Mouse (Mus musculus) right cerebral cortex, postnatal 14 days (tissue): ENCODE results near the gene Pax2.
A peak's percentile ranks its signal among the peaks of the same experiment; 100 is the strongest.

Source experiments
- DNase-seq: peaks from one replicate; pipeline ENCODE4 v3.0.0; 2022

Pax2 gene

DNA sequence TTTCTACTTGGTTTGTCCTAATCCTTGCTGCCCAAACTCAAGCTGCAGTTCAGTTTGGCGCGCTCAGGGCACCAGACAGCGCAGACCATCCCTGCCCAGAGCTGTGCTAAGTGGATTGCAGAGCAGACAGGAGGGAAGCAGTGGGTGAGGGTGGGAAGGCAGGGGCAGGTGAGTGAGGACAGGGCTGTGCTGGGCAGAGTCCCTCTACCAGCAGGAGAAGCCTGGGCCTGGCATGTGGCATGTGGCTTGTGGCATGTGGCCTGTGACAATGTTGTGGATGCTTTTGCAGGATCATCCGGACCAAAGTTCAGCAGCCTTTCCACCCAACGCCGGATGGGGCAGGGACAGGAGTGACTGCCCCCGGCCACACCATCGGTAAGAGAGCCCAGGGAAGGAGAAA, 32.6 kb downstream of the Pax2 start:
- no peak for DNase-seq

DNA sequence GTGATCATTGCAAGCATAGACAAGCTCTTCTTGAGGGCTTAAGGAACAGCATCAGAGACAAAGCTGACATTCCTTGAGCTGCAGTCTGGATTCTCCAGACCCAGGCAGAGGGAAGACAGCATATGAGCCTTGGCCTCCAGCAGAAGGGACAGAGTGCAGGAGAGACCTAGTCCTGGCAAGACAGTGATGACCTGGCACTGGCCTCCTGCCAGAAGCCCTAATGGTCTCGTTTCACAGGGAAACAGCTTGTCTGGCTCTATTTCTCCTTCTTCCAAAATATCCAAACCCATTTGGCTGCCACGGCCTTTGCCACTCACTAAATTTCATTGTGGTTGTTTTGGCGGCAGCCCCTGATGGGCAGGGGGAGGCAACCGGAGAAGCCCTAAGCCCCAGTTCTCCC, 36.1 kb downstream of the Pax2 start:
- DNase-seq, result no peak

DNA sequence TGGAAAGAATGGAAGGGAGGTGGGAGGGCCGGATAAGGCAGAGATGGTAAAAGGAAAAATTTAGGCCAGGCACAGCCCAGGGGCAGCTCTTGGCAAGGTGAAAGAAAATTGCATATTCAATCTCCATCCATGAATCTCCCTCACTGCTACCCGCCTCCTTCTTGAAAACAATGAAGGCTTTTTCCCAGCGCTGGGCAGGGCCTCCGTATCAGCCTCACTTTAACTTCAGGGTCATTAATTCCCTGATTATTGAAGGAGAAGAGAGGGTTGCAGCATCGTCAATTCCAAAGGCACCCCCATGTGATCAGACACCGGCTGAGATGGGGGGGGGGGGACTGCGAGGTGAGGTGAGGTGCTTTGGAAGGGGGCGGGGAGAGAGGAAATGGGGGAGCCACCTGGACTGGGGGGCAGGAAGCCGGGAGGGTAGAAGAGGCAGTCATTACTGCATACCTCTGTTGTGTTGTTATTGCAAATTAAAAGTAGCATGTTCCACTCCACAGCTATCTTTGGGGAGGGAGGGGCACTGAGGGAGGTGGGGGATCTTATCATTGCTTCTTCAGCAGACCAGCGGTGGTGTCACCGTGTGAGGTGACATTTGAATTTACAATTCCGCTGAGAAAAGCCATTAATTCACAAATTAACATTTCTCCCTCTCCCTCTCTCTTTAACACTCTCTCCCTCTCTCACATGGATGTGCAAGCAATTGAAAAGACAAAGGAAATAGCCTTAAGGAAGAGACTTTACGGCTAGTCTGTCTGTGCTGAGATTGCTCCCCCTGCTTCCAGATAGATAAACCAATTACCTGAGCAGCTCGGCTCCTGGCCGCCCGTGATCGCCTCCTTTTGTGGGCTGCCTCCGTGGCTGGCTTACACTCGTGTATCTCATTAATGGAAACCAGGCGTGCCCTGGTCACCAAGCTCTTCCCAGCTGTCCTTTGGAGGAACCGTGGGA, 41.5 kb downstream of the Pax2 start:
- DNase-seq, result no peak

GRCm38 (mm10) chr19:44798731-44799130, 42.9 kb downstream of the Pax2 start:
- no peak for DNase-seq

DNA sequence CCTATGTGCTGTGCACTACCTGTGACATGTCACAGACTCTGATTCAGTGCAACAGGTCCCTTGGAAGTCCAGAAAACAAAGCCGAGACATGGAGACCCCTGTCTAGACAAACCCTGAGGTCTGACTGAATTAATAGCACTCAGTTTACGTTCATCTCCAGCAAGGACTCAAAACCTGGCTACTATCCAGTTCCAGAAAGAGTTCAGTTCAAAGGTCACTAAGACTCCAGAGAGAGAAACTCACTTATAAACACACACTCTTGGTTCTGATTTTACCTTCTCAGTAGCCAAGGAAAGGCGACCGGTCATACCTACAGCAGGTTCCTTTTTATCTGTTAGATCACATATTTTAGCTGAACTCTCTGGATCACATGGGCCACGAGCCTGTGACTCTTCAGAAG, 43.3 kb downstream of the Pax2 start:
- no peak for DNase-seq

- DNase-seq, result no peak
Measured at GRCm38 (mm10) chr19:44800327-44800726, 44.5 kb downstream of the Pax2 start.

DNA sequence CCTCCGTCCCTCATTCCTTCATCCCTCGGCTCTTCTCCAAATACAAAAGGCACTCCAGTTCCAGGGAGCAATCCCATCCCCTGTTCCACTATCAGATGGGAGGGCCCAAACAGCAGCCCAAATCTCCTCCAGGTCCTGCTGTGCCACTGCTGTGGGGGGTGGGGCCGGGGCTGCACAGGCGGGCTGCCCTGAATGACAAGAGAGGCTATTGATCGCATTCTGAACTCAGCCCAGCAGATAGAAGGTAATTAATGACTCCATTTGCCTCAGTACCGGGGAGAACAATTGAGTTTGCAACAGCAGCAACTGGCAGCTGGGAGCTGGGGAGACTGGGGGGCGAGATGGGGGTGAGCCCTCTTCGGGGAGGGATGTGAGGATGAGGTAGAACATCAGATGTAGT, 52.9 kb downstream of the Pax2 start:
- DNase-seq, result no peak

GRCm38 (mm10) chr19:44812666-44813429, 57.0 kb downstream of the Pax2 start:
- DNase-seq, result no peak

GRCm38 (mm10) chr19:44815111-44815510, 59.3 kb downstream of the Pax2 start:
- no peak for DNase-seq

- DNase-seq, result no peak
Measured at GRCm38 (mm10) chr19:44817403-44818128, 61.7 kb downstream of the Pax2 start.

GRCm38 (mm10) chr19:44818676-44819075, 62.8 kb downstream of the Pax2 start:
- DNase-seq, result no peak

GRCm38 (mm10) chr19:44821581-44821980, 65.7 kb downstream of the Pax2 start:
- DNase-seq, result peak; percentile 38

GRCm38 (mm10) chr19:44822295-44822694, 66.5 kb downstream of the Pax2 start:
- no peak for DNase-seq

DNA sequence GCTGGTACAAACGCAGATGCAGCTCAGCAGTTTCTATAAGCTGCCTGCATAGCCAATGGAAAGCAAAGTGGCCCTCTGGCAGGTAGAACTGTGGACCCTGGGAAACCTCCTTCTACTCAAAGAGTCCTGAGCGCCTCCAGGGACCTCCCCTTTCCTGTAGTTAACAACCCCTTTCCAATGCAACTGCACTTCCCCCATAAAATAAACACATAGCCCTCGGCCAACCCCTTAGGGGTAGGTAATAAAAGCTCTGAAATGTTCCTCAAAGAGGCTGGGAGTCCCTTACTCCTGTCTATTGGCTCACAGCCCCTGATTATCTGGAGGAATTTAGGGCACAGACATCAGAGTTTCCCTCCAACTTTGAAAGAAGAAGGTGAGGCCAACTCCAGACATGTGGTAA, 67.8 kb downstream of the Pax2 start:
- no peak for DNase-seq

- no peak for DNase-seq
Measured at GRCm38 (mm10) chr19:44825216-44825768, 69.4 kb downstream of the Pax2 start.

DNA sequence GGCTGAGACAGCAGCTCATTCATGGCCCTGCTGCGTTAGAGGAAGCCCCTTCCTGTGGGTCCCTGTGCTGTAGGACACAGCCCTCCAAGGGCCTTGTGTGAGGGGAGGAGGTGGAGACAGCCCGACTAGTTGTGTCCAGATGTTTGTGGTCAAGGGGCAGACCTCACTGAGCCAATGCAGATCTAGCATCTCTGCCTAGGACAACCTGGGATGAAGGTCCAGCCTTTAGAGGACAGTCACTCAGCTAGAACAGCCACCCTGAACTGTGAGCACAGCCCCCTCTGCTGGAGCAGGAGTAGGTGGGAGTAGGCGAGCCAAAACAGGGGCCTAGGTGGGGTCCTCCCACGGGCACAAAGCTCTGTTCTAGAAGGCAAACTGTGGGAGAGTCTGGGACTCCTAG, 70.0 kb downstream of the Pax2 start:
- DNase-seq, result no peak

DNA sequence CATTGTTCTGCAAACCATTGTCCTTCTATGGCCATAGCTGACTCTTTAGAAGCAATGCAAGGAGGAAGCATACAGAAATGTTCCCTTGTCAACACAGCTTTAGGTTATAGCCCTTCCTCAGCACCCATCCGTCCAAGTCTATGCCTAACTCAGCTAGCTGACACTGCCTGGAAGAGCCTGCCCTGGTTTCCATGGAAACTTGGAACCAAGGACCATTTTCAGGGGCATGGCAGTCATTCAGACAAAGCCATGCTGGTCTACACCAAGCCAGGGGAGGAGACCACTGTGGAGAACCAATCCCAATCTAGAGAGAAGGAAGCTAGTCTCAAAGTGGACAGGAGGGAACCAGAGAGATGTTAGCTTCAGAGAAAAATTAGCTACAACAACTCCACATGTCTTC, 77.5 kb downstream of the Pax2 start:
- no peak for DNase-seq

DNA sequence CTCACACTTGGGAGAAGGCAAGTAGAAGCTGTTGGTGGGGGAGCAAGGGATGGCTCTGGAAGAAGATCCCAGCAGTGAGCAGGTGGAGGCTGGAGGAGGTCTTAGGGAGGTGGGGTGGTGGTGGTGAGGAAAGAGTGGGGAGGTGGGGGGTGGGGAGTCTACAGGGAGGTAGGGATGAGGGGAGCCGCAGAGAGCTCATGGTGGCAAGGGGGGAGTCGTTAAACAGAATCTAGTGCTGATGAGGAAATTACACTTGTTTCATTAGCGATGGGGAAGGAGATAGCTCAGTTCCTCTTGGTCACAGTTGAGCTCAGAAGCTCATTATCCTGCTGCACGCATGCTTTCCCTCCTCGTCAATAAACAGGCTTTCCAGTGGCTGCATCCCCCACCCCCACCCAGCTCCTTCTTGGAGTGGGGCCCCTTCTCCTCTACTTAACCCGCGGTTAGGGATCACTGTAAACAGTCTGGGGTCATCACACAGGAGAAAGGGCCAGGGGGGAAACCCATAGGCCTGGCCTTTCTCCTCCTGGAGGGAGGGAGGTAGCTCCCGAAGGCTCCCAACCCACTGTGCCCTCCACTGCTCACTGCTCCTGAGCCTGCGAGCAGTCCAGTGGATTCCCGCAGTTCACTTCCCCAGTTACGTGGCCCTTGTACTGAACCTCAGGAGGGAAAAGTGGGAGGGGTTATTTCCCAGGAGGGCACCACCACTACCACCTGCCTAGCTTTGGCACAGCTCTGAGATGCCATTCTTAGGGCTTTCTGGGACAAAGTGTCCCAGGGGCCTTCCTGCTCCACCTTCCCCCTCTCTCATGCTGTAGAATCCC, 78.6 kb downstream of the Pax2 start:
- DNase-seq, result no peak

GRCm38 (mm10) chr19:44835042-44835930, 79.4 kb downstream of the Pax2 start:
- DNase-seq, result no peak

DNA sequence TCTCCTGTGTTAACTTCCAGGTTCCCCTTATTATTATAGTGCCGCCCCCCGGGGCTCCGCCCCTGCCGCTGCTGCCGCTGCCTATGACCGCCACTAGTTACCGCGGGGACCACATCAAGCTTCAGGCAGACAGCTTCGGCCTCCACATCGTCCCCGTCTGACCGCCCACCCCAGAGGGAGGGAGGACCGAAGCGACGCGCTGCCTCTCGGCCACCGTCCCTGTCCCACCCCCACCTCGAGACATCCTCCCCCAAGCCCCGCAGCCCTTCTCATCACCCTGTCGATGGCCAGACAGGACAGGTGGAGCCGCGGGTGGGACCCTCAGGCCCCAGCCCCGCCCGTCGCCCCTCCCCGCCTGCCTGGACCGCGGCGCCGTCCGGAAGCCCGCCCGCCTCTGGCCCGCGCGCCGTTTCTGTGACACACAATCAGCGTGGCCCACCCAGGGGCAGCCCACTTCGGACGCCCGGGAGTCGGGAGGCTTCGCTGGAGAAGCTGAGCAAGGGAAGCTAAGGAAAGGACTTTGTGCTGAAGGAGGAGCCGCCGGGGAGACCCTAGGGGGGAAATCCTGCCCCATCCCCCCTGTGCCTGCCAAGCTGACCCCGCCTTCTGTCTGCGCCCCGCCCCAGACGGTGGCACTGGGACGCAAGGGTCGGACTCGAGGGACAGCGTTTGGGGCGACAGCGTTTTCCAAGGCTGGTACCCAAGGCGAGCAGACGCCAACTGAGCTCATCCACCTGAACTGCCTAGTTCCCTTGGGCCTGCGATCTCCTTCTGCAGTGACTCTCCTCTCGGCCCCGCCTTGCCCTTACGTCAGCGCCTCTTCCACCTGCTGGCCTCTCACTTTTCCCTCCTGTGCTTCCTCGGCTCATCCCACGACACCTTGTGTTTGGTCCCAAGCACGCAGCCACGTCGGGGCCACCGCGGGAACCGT, 80.4 kb downstream of the Pax2 start:
- DNase-seq, result no peak
